Mouse (Mus musculus) CD8-positive naive resting alpha-beta T cell, adult 57 days (primary cell): ENCODE data around the gene Lrp6. TPM values are rescaled to one million over a fixed set of nuclear protein-coding genes. Genes with fewer than 3 reads are reported as not detected.

Experiments used
- total RNA-seq: library from RNA; stranded (reverse); gene quantifications from one replicate; pipeline ENCODE4 v1.2.4, GENCODE M21; 2023

Gene Lrp6
- 52.4 TPM for total RNA-seq

GRCm38 (mm10) chr6:134566818-134567485 is at the start of gene Lrp6:
Gene Lrp6, minus strand, starts transcription at chr6:134566965.

Other genes with a start within 250 kb of the Lrp6 start
- gene Bcl2l14, start 170.6 kb downstream of the Lrp6 start, total RNA-seq: 1.7 TPM
- gene Mansc1, start 65.5 kb upstream of the Lrp6 start, total RNA-seq: 0.92 TPM
- 12.6 TPM for gene Borcs5, start 72.5 kb upstream of the Lrp6 start, total RNA-seq
- 6.7 TPM for gene Dusp16, start 225.7 kb upstream of the Lrp6 start, total RNA-seq